Mouse (Mus musculus): Measurements from ENCODE around the gene Rnf2. TPM values are rescaled to one million over a fixed set of nuclear protein-coding genes. Genes with fewer than 3 reads are reported as not detected.
A peak's percentile ranks its signal among the peaks of the same experiment; 100 is the strongest.

The Rnf2 gene
- polyA plus RNA-seq (2015; fragmentation: Nextera tagmentation; extraction: Ambion mirVana): 41.9 TPM in 2 replicates

DNA sequence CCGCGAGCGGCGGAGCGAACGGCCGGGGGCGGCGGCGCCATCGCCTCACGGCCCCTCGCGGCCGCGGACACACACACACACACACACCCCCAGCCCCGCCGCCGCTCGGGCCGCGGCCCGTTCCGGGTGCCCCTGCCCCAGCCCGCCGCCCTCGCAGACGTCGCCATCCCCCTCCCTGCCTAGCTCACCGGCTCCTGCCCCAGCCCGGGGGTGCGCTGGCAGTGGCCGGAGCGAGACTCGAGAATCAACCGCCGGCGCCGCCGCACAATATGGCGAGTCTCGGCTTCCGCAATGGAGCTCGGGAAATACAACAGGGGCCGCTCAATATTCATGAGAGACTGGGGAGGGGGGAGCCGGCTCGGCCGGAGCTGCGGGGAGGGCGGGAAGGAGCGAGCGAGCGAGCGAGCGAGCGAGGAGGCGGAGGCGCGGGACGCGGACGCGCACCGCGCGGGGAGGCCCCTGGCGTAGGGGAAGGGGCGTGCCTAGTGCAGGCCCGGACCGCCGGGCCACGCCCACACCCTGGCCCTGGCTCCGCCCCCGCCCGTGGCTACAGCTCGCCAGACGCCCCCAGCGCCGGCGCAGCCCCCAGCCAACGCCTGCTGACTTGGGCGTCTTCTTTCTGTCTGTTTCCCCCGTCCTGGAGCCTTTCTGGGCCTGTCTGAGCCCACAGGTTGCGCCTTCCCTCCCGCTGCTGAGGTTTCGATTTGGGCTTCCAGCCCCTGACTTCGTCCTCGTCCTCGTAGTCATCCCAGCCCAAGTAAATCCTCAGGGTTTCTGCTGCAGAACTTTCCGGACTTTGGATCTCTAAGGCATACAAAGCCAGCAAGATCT is at the start of gene Rnf2:
TSS of gene Rnf2 (minus strand) at position 425 of the 831 bp plus-strand sequence.
- no peaks in the 10 kb centered on the region for H3K27me3 ChIP-seq (replicated peaks; ENCODE audit: insufficient read depth, low read length)
- peak within 1 kb of the TSS; percentile 98 for H3K27ac ChIP-seq (ENCODE audit: low read length)
- peak; percentile 99 for DNase-seq (ENCODE audit: low spot score)
- peaks cover 10% of the 10 kb centered on the region; the same call in 1 of the 2 replicates for H3K4me1 ChIP-seq (ENCODE audit: insufficient read depth, low read depth, low read length)
- H3K9me3 ChIP-seq (ENCODE audit: low read length): no peaks in the 10 kb centered on the region
- peak; percentile 98 for ATAC-seq
- H3K4me2 ChIP-seq (replicated peaks; ENCODE audit: low read depth, low read length): peak within 1 kb of the TSS; percentile 57
- 3% methylated on average over 57 of the region's 90 CpGs for WGBS
- TF ChIP-seq EP300 (IDR thresholded peaks at IDR 0.05) (no peak), CTCF (IDR thresholded peaks at IDR 0.05) (no peak)
- H3K36me3 ChIP-seq (ENCODE audit: insufficient read depth, low read length): no peaks in the 10 kb centered on the region
- H3K9ac ChIP-seq (replicated peaks; ENCODE audit: low read depth): peak within 1 kb of the TSS; percentile 95
- H3K4me3 ChIP-seq (ENCODE audit: low read depth, low read length): peak within 1 kb of the TSS; percentile 99

DNA sequence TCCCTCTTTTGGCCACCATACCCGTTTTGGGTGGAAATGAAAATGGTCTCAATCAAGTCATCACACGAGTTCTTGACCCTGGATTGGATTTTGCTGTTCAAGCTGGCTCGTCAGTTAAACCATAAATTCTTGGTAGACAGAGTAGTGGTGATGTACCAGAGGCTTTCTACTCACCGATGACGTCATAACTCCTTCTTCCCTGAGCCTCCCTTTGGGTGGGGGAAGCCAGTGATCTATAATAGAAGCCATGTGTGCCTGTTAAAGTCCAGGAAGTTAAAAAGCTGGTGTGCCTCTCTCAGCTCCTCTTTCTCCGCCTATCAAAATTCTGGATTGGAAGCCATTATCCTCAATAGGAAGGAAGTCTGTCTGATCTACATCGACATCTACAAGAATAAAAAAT is 49.0 kb upstream of the Rnf2 start:
- TF ChIP-seq CTCF (IDR thresholded peaks at IDR 0.05): no peak
- TF ChIP-seq EP300 (IDR thresholded peaks at IDR 0.05): no peak
- Histone ChIP-seq H3K9me3 (ENCODE audit: low read length) (no peaks in the 10 kb centered on the region), H3K27ac (ENCODE audit: low read length) (no peak overlapping the region), H3K27me3 (replicated peaks; ENCODE audit: insufficient read depth, low read length) (no peaks in the 10 kb centered on the region), H3K4me2 (replicated peaks; ENCODE audit: low read depth, low read length) (no peak overlapping the region), H3K4me1 (ENCODE audit: insufficient read depth, low read depth, low read length) (peaks cover 4% of the 10 kb centered on the region; the same call in 1 of the 2 replicates), H3K4me3 (ENCODE audit: low read depth, low read length) (no peak overlapping the region), H3K36me3 (ENCODE audit: insufficient read depth, low read length) (no peaks in the 10 kb centered on the region), H3K9ac (replicated peaks; ENCODE audit: low read depth) (no peak overlapping the region)
- ATAC-seq: no peak
- 74% methylated on average over 7 of the region's 7 CpGs for WGBS
- DNase-seq (ENCODE audit: low spot score): peak; percentile 21

DNA sequence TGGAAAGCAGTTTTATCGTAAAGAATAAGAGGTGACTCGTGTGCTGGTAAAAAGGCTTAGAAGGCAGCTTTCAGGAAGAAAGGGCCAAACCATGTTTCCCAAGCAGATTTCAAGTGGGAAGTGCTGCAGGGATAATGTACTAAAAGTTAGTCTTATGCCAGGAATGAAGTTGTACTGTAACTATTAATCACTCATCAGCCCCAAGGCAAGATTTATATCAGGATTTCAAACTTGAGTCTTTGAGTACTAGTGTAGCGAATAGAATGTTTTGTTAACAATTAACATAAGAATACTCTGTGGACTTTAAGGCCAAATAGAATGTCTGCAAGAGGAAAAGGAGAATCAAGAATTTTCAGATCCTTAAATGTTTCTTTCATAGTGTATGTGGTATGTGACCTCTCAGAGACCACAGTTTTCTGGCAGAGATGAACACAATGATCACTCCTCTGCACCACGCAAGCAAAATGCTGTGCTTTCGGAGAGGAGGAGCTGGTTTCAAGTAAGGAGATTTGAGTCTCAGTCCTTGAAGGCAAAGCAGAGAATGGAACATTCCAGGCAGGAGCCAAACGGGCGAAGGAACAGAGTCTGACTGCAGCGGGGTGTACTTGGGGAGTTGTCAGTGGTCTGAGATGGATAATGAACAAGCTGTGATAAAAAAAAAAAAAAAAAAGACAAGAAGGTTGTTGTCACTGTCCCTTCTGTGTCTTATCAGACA is 48.3 kb upstream of the Rnf2 start:
- Histone ChIP-seq H3K4me2 (replicated peaks; ENCODE audit: low read depth, low read length) (no peak overlapping the region), H3K27ac (ENCODE audit: low read length) (no peak overlapping the region), H3K27me3 (replicated peaks; ENCODE audit: insufficient read depth, low read length) (no peaks in the 10 kb centered on the region), H3K9me3 (ENCODE audit: low read length) (no peaks in the 10 kb centered on the region), H3K9ac (replicated peaks; ENCODE audit: low read depth) (no peak overlapping the region), H3K4me1 (ENCODE audit: insufficient read depth, low read depth, low read length) (peaks cover 4% of the 10 kb centered on the region; the same call in 1 of the 2 replicates), H3K36me3 (ENCODE audit: insufficient read depth, low read length) (no peaks in the 10 kb centered on the region), H3K4me3 (ENCODE audit: low read depth, low read length) (no peak overlapping the region)
- WGBS: 51% methylated on average over 8 of the region's 8 CpGs
- peak; percentile 43 for DNase-seq (ENCODE audit: low spot score)
- TF ChIP-seq EP300 (IDR thresholded peaks at IDR 0.05): no peak
- TF ChIP-seq CTCF (IDR thresholded peaks at IDR 0.05): no peak
- 0 out of 2 replicates have a peak, but pooled peaks have one; percentile 14 for ATAC-seq

DNA sequence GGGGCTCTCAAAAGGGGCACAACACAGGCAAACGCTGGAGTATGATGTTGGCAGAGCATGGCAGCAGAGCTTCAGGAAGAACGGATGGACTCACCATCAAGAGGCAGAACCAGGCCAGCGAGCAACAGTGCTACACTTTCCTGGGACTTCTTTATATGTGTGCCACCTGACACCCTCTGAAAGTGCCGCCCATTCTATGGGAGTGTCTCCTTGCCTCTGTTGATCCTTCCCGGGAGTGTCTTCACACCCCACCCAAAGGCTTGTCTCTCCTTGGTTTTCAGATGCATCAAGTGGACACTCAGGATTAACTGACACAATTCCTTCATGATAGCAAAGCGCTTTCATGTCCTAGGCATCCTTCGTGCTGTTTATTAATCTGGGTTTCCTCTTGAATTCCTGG is 44.8 kb upstream of the Rnf2 start:
- no peak overlapping the region for H3K4me3 ChIP-seq (ENCODE audit: low read depth, low read length)
- no peak for ATAC-seq
- no peak overlapping the region for H3K27ac ChIP-seq (ENCODE audit: low read length)
- no peak for TF ChIP-seq EP300 (IDR thresholded peaks at IDR 0.05)
- TF ChIP-seq CTCF (IDR thresholded peaks at IDR 0.05): no peak
- no peaks in the 10 kb centered on the region for H3K9me3 ChIP-seq (ENCODE audit: low read length)
- H3K9ac ChIP-seq (replicated peaks; ENCODE audit: low read depth): no peak overlapping the region
- H3K4me2 ChIP-seq (replicated peaks; ENCODE audit: low read depth, low read length): no peak overlapping the region
- no peaks in the 10 kb centered on the region for H3K4me1 ChIP-seq (ENCODE audit: insufficient read depth, low read depth, low read length)
- WGBS: 78% methylated on average over 7 of the region's 7 CpGs
- no peak for DNase-seq (ENCODE audit: low spot score)
- no peaks in the 10 kb centered on the region for H3K27me3 ChIP-seq (replicated peaks; ENCODE audit: insufficient read depth, low read length)
- no peaks in the 10 kb centered on the region for H3K36me3 ChIP-seq (ENCODE audit: insufficient read depth, low read length)

DNA sequence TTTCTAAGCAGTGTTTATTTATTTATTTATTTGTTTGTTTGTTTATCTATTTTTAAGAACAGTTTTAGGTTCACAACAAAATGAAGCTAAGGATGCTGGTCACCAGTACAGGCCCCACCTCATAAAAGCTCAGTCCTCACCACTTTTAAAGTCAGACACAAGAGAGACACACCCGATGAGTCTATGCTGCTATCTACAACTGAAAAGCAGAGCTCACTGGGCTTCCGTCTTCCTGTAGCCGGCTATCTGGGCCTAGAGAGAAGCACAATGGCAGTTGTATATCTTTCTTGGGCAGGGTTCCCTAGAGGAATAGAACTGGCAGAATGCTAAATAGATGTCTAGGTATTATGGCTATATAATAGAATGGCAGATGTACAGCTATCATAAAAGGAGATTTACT is 43.8 kb upstream of the Rnf2 start:
- Histone ChIP-seq H3K36me3 (ENCODE audit: insufficient read depth, low read length) (no peaks in the 10 kb centered on the region), H3K4me2 (replicated peaks; ENCODE audit: low read depth, low read length) (no peak overlapping the region), H3K27ac (ENCODE audit: low read length) (no peak overlapping the region), H3K9me3 (ENCODE audit: low read length) (no peaks in the 10 kb centered on the region), H3K27me3 (replicated peaks; ENCODE audit: insufficient read depth, low read length) (no peaks in the 10 kb centered on the region), H3K4me3 (ENCODE audit: low read depth, low read length) (no peak overlapping the region), H3K9ac (replicated peaks; ENCODE audit: low read depth) (no peak overlapping the region), H3K4me1 (ENCODE audit: insufficient read depth, low read depth, low read length) (no peaks in the 10 kb centered on the region)
- ATAC-seq (no peak), DNase-seq (ENCODE audit: low spot score) (no peak)
- TF ChIP-seq CTCF (IDR thresholded peaks at IDR 0.05) (no peak), EP300 (IDR thresholded peaks at IDR 0.05) (no peak)
- 93% methylated on average over 3 of the region's 3 CpGs for WGBS

DNA sequence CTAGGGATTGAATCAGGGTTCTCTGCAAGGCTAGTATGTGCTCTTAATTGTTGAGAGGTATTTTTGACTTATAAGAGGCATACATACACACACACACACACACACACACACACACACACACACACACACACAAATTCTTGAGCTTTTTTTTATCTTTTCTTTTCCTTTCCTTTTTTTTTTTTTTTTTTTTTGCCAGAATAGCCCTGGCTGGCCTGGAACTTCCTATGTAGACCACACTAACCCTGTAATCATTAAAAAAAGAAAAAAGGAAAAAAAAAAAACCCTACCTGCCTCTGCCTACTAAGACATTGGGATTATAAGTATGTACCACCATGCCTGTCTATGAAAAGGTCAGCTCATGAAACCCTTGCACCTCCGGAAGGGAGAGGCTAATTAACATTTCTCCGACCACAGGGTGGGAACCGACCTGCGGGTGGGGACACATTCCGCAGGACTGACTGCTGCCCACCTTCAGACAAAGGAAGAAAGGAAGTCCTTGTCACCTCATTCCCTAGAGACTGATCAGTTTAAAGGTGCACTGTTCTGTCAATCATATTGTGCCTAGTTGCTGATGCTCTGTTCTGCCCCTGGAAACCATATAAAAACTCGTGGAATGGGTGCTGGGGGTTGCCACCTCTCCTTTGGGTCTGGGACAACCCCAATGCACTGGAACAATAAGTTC is 43.2 kb upstream of the Rnf2 start:
- Histone ChIP-seq H3K27me3 (replicated peaks; ENCODE audit: insufficient read depth, low read length) (no peaks in the 10 kb centered on the region), H3K27ac (ENCODE audit: low read length) (no peak overlapping the region), H3K4me2 (replicated peaks; ENCODE audit: low read depth, low read length) (no peak overlapping the region), H3K4me3 (ENCODE audit: low read depth, low read length) (no peak overlapping the region), H3K36me3 (ENCODE audit: insufficient read depth, low read length) (no peaks in the 10 kb centered on the region), H3K4me1 (ENCODE audit: insufficient read depth, low read depth, low read length) (no peaks in the 10 kb centered on the region), H3K9ac (replicated peaks; ENCODE audit: low read depth) (no peak overlapping the region), H3K9me3 (ENCODE audit: low read length) (no peaks in the 10 kb centered on the region)
- DNase-seq (ENCODE audit: low spot score) (no peak), ATAC-seq (no peak)
- 65% methylated on average over 6 of the region's 6 CpGs for WGBS
- TF ChIP-seq CTCF (IDR thresholded peaks at IDR 0.05) (no peak), EP300 (IDR thresholded peaks at IDR 0.05) (no peak)

All from lung, postnatal 0 days (tissue).